Mouse (Mus musculus): ENCODE results near the gene Tnip2. TPM values are rescaled to one million over a fixed set of nuclear protein-coding genes. Genes with fewer than 3 reads are reported as not detected.
A peak's percentile ranks its signal among the peaks of the same experiment; 100 is the strongest.

Tnip2 gene
- polyA plus RNA-seq, 1 experiment from 2014 or later: 4.3 TPM

GRCm38 (mm10) chr5:34528724-34529123 lies 14.9 kb upstream of the Tnip2 start:
- Histone ChIP-seq H3K9me3 (ENCODE audit: control insufficient read depth, low read length) (no peaks in the 10 kb centered on the region), H3K27ac (ENCODE audit: low read depth, low read length) (no peak overlapping the region), H3K36me3 (ENCODE audit: control insufficient read depth, insufficient read depth, low read length) (no peaks in the 10 kb centered on the region), H3K27me3 (ENCODE audit: control insufficient read depth, insufficient read depth, low read length) (no peaks in the 10 kb centered on the region; the same call in 1 of the 2 replicates), H3K9ac (ENCODE audit: low read depth, low read length) (no peak overlapping the region), H3K4me3 (ENCODE audit: low read depth, low read length) (no peak overlapping the region), H3K4me1 (replicated peaks; ENCODE audit: control insufficient read depth, insufficient read depth, low read length) (no peaks in the 10 kb centered on the region), H3K4me2 (replicated peaks; ENCODE audit: low read depth, low read length) (no peak overlapping the region)
- DNase-seq (ENCODE audit: low spot score) (no peak), ATAC-seq (ENCODE audit: low FRiP score) (no peak)
- 78% methylated on average over 5 of the region's 5 CpGs for WGBS

GRCm38 (mm10) chr5:34527352-34527751 lies 13.6 kb upstream of the Tnip2 start:
- ATAC-seq (ENCODE audit: low FRiP score): no peak
- no peak for DNase-seq (ENCODE audit: low spot score)
- WGBS: 87% methylated on average over 2 of the region's 2 CpGs
- no peaks in the 10 kb centered on the region for H3K9me3 ChIP-seq (ENCODE audit: control insufficient read depth, low read length)
- no peaks in the 10 kb centered on the region; the same call in 1 of the 2 replicates for H3K27me3 ChIP-seq (ENCODE audit: control insufficient read depth, insufficient read depth, low read length)
- H3K4me3 ChIP-seq (ENCODE audit: low read depth, low read length): no peak overlapping the region
- H3K27ac ChIP-seq (ENCODE audit: low read depth, low read length): no peak overlapping the region
- no peak overlapping the region for H3K4me2 ChIP-seq (replicated peaks; ENCODE audit: low read depth, low read length)
- no peaks in the 10 kb centered on the region for H3K36me3 ChIP-seq (ENCODE audit: control insufficient read depth, insufficient read depth, low read length)
- H3K4me1 ChIP-seq (replicated peaks; ENCODE audit: control insufficient read depth, insufficient read depth, low read length): no peaks in the 10 kb centered on the region
- H3K9ac ChIP-seq (ENCODE audit: low read depth, low read length): no peak overlapping the region

GRCm38 (mm10) chr5:34526477-34526775 lies 12.6 kb upstream of the Tnip2 start:
- 32% methylated on average over 5 of the region's 5 CpGs for WGBS
- no peak overlapping the region for H3K4me2 ChIP-seq (replicated peaks; ENCODE audit: low read depth, low read length)

GRCm38 (mm10) chr5:34525663-34526476 lies 12.1 kb upstream of the Tnip2 start, which contains the start of gene Sh3bp2:
TSS of gene Sh3bp2 (plus strand) at chr5:34525838.
- WGBS: 3% methylated on average over 38 of the region's 38 CpGs
- DNase-seq (ENCODE audit: low spot score) (peak; percentile 89), ATAC-seq (ENCODE audit: low FRiP score) (peak; percentile 92)
- Histone ChIP-seq H3K27me3 (ENCODE audit: control insufficient read depth, insufficient read depth, low read length) (no peaks in the 10 kb centered on the region; the same call in 1 of the 2 replicates), H3K4me1 (replicated peaks; ENCODE audit: control insufficient read depth, insufficient read depth, low read length) (no peaks in the 10 kb centered on the region), H3K4me2 (replicated peaks; ENCODE audit: low read depth, low read length) (peak within 1 kb of the TSS; percentile 66), H3K36me3 (ENCODE audit: control insufficient read depth, insufficient read depth, low read length) (no peaks in the 10 kb centered on the region), H3K9ac (ENCODE audit: low read depth, low read length) (peak within 1 kb of the TSS; percentile 40; the same call in 1 of the 2 replicates), H3K9me3 (ENCODE audit: control insufficient read depth, low read length) (no peaks in the 10 kb centered on the region), H3K27ac (ENCODE audit: low read depth, low read length) (no peak within 1 kb of the TSS), H3K4me3 (ENCODE audit: low read depth, low read length) (peak within 1 kb of the TSS; percentile 42)

More at GRCm38 (mm10) chr5:34526477-34526775, 12.6 kb upstream of the Tnip2 start:
- no peaks in the 10 kb centered on the region for H3K9me3 ChIP-seq (ENCODE audit: control insufficient read depth, low read length)
- H3K27ac ChIP-seq (ENCODE audit: low read depth, low read length): no peak overlapping the region
- no peaks in the 10 kb centered on the region for H3K36me3 ChIP-seq (ENCODE audit: control insufficient read depth, insufficient read depth, low read length)
- H3K4me1 ChIP-seq (replicated peaks; ENCODE audit: control insufficient read depth, insufficient read depth, low read length): no peaks in the 10 kb centered on the region
- H3K4me3 ChIP-seq (ENCODE audit: low read depth, low read length): no peak overlapping the region
- DNase-seq (ENCODE audit: low spot score) (no peak), ATAC-seq (ENCODE audit: low FRiP score) (no peak; the same call in 1 of the 2 replicates)
- H3K27me3 ChIP-seq (ENCODE audit: control insufficient read depth, insufficient read depth, low read length): no peaks in the 10 kb centered on the region; the same call in 1 of the 2 replicates
- no peak overlapping the region for H3K9ac ChIP-seq (ENCODE audit: low read depth, low read length)

- Histone ChIP-seq H3K4me1 (replicated peaks; ENCODE audit: control insufficient read depth, insufficient read depth, low read length) (no peaks in the 10 kb centered on the region), H3K27me3 (ENCODE audit: control insufficient read depth, insufficient read depth, low read length) (no peaks in the 10 kb centered on the region; the same call in 1 of the 2 replicates), H3K36me3 (ENCODE audit: control insufficient read depth, insufficient read depth, low read length) (no peaks in the 10 kb centered on the region), H3K9ac (ENCODE audit: low read depth, low read length) (no peak overlapping the region), H3K27ac (ENCODE audit: low read depth, low read length) (no peak overlapping the region), H3K4me2 (replicated peaks; ENCODE audit: low read depth, low read length) (no peak overlapping the region), H3K4me3 (ENCODE audit: low read depth, low read length) (no peak overlapping the region), H3K9me3 (ENCODE audit: control insufficient read depth, low read length) (no peaks in the 10 kb centered on the region)
- no peak for DNase-seq (ENCODE audit: low spot score)
- no peak for ATAC-seq (ENCODE audit: low FRiP score)
Measured at GRCm38 (mm10) chr5:34524511-34524910, 10.7 kb upstream of the Tnip2 start.

GRCm38 (mm10) chr5:34523958-34524485 lies 10.2 kb upstream of the Tnip2 start:
- H3K9me3 ChIP-seq (ENCODE audit: control insufficient read depth, low read length): no peaks in the 10 kb centered on the region
- DNase-seq (ENCODE audit: low spot score) (no peak), ATAC-seq (ENCODE audit: low FRiP score) (no peak)
- no peaks in the 10 kb centered on the region for H3K36me3 ChIP-seq (ENCODE audit: control insufficient read depth, insufficient read depth, low read length)
- H3K27ac ChIP-seq (ENCODE audit: low read depth, low read length): no peak overlapping the region
- H3K27me3 ChIP-seq (ENCODE audit: control insufficient read depth, insufficient read depth, low read length): no peaks in the 10 kb centered on the region; the same call in 1 of the 2 replicates
- 57% methylated on average over 4 of the region's 4 CpGs for WGBS
- H3K4me3 ChIP-seq (ENCODE audit: low read depth, low read length): no peak overlapping the region
- no peak overlapping the region for H3K4me2 ChIP-seq (replicated peaks; ENCODE audit: low read depth, low read length)
- no peak overlapping the region for H3K9ac ChIP-seq (ENCODE audit: low read depth, low read length)
- no peaks in the 10 kb centered on the region for H3K4me1 ChIP-seq (replicated peaks; ENCODE audit: control insufficient read depth, insufficient read depth, low read length)

- Histone ChIP-seq H3K27me3 (ENCODE audit: control insufficient read depth, insufficient read depth, low read length) (no peaks in the 10 kb centered on the region; the same call in 1 of the 2 replicates), H3K4me3 (ENCODE audit: low read depth, low read length) (no peak overlapping the region)
Measured at GRCm38 (mm10) chr5:34521337-34521736, 7.5 kb upstream of the Tnip2 start.

GRCm38 (mm10) chr5:34520458-34521209 lies 6.8 kb upstream of the Tnip2 start:
- Histone ChIP-seq H3K4me1 (replicated peaks; ENCODE audit: control insufficient read depth, insufficient read depth, low read length) (no peaks in the 10 kb centered on the region), H3K36me3 (ENCODE audit: control insufficient read depth, insufficient read depth, low read length) (no peaks in the 10 kb centered on the region), H3K27me3 (ENCODE audit: control insufficient read depth, insufficient read depth, low read length) (no peaks in the 10 kb centered on the region), H3K4me2 (replicated peaks; ENCODE audit: low read depth, low read length) (no peak overlapping the region), H3K4me3 (ENCODE audit: low read depth, low read length) (no peak overlapping the region), H3K27ac (ENCODE audit: low read depth, low read length) (no peak overlapping the region), H3K9ac (ENCODE audit: low read depth, low read length) (no peak overlapping the region), H3K9me3 (ENCODE audit: control insufficient read depth, low read length) (no peaks in the 10 kb centered on the region)
- no peak for DNase-seq (ENCODE audit: low spot score)
- WGBS: 79% methylated on average over 11 of the region's 11 CpGs
- no peak for ATAC-seq (ENCODE audit: low FRiP score)

More at GRCm38 (mm10) chr5:34521337-34521736, 7.5 kb upstream of the Tnip2 start:
- Histone ChIP-seq H3K27ac (ENCODE audit: low read depth, low read length) (no peak overlapping the region), H3K9ac (ENCODE audit: low read depth, low read length) (no peak overlapping the region), H3K36me3 (ENCODE audit: control insufficient read depth, insufficient read depth, low read length) (no peaks in the 10 kb centered on the region), H3K9me3 (ENCODE audit: control insufficient read depth, low read length) (no peaks in the 10 kb centered on the region), H3K4me1 (replicated peaks; ENCODE audit: control insufficient read depth, insufficient read depth, low read length) (no peaks in the 10 kb centered on the region), H3K4me2 (replicated peaks; ENCODE audit: low read depth, low read length) (no peak overlapping the region)
- WGBS: 89% methylated on average over 3 of the region's 3 CpGs
- no peak for DNase-seq (ENCODE audit: low spot score)
- ATAC-seq (ENCODE audit: low FRiP score): no peak

Data from hindbrain, embryonic 11.5 days (tissue).